In the genomic region with DNA sequence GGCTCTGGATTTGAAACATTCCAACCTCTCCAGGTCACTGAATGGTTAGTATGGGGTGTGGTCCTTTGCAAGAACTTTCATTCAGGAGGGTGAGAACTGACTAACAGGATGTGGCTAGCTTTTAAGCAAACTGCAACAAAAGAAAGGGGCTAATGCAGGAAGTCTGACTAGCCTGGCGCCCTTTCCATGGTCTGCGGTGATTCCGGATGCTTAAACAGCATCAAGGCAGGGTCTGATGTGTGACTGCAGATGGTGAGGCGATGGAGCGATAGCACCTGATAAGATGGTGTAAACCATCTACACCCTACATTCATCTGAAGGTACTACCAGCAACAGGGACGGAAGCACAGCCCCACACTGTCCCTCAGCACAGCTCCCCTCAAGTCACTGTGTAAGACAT, we compare ENCODE assay signal across 26 mouse cellular contexts. TPM values are rescaled to one million over a fixed set of nuclear protein-coding genes. Genes with fewer than 3 reads are reported as not detected.
DNase-seq lines count a peak whose midpoint lies in the region; ATAC-seq and TF ChIP-seq lines count a peak whose summit lies in the region.
"Had no signal": no experiment of that assay in that cellular context is flagged by ENCODE, and none has a peak within 500 bp of the region (broad histone marks: within the 10 kb centered on the region; RNA-seq: fewer than 3 reads in every experiment).

No protein-coding gene starts in this region.

- H3K4me3 ChIP-seq in thymus, adult 2 months (ENCODE audit: control insufficient read depth, insufficient read depth, low read length): no peak overlapping the region
- no peak overlapping the region for H3K4me3 ChIP-seq in ES-Bruce4 (ENCODE audit: low read depth, low read length)
- H3K4me3 ChIP-seq in hindbrain, postnatal 0 days (ENCODE audit: low read length): no peak overlapping the region
- H3K4me3 ChIP-seq: heart, embryonic 10.5 days; hindbrain, embryonic 10.5 days; lung, embryonic 15.5 days; midbrain, embryonic 12.5 days; neural tube, embryonic 15.5 days had no signal

- peak; percentile 51 for DNase-seq in thymus, postnatal 0 days (ENCODE audit: low spot score)
- DNase-seq in thymus, adult 2 months: no peak
- peak; percentile 10 for DNase-seq in thymus, postnatal 25 days
- no peak for DNase-seq in ovary, postnatal 10 days (ENCODE audit: low spot score)
- no peak for DNase-seq in hindbrain, postnatal 0 days (ENCODE audit: low spot score)
- DNase-seq: adrenal gland, postnatal 36 days; cerebellum, adult 11-12 months; cerebellum, postnatal 36 days; kidney, adult 8-10 months had no signal

- 18% methylated on average over 6 of the region's 6 CpGs for WGBS in thymus, adult 2 months
- 93% methylated on average over 6 of the region's 6 CpGs for WGBS in hindbrain, postnatal 0 days

- no peak overlapping the region for H3K27ac ChIP-seq in thymus, adult 2 months (ENCODE audit: control insufficient read depth, insufficient read depth, low read length)
- peak overlapping the region; percentile 85 for H3K27ac ChIP-seq in ES-Bruce4 (ENCODE audit: insufficient read depth, low read length)
- H3K27ac ChIP-seq in hindbrain, postnatal 0 days: no peak overlapping the region
- H3K27ac ChIP-seq: heart, embryonic 10.5 days; hindbrain, embryonic 10.5 days; liver, embryonic 14.5 days; lung, embryonic 15.5 days; macrophage; midbrain, embryonic 12.5 days; neural tube, embryonic 15.5 days; stomach, postnatal 0 days had no signal

- TF ChIP-seq CTCF in thymus, adult 2 months (IDR thresholded peaks at IDR 0.05; ENCODE audit: borderline replicate concordance, control insufficient read depth, extremely low read depth, insufficient read depth, low read length, poor library complexity): no peak
- TF ChIP-seq CTCF in ES-Bruce4 (IDR thresholded peaks at IDR 0.05; ENCODE audit: low read depth, low read length): no peak
- no peak for TF ChIP-seq CTCF in hindbrain, postnatal 0 days (IDR thresholded peaks at IDR 0.05; ENCODE audit: low read depth)

- peaks cover 2% of the 10 kb centered on the region; the same call in 1 of the 2 replicates for H3K27me3 ChIP-seq in thymus, adult 2 months (ENCODE audit: control insufficient read depth, insufficient read depth, low read length)
- H3K27me3 ChIP-seq in ES-Bruce4 (ENCODE audit: control insufficient read depth, insufficient read depth, low read length, poor library complexity, severe bottlenecking): no peaks in the 10 kb centered on the region
- no peaks in the 10 kb centered on the region for H3K27me3 ChIP-seq in hindbrain, postnatal 0 days (ENCODE audit: insufficient read depth, low read length)
- H3K27me3 ChIP-seq: lung, embryonic 15.5 days had no signal

- peak; percentile 83 for TF ChIP-seq EP300 in ES-Bruce4 (IDR thresholded peaks at IDR 0.05; ENCODE audit: insufficient read depth, low read depth, low read length)

- peak; percentile 83 for ATAC-seq in activated CD4-positive, CD25-positive, alpha-beta regulatory T cell, adult 4 months
- ATAC-seq in erythroblast, adult 5-6 weeks (replicated peaks; ENCODE audit: low FRiP score, poor library complexity, severe bottlenecking): no peak
- ATAC-seq in hindbrain, postnatal 0 days: no peak

- peaks cover 3% of the 10 kb centered on the region; the same call in 1 of the 2 replicates for H3K4me1 ChIP-seq in thymus, adult 2 months (replicated peaks; ENCODE audit: control insufficient read depth, insufficient read depth, low read length)
- H3K4me1 ChIP-seq in ES-Bruce4 (ENCODE audit: control insufficient read depth, insufficient read depth, low read length): peaks cover 11% of the 10 kb centered on the region
- H3K4me1 ChIP-seq in hindbrain, postnatal 0 days (ENCODE audit: insufficient read depth, low read length): peaks cover 7% of the 10 kb centered on the region; the same call in 1 of the 2 replicates
- H3K4me1 ChIP-seq: lung, embryonic 15.5 days had no signal

- no peak overlapping the region for H3K4me2 ChIP-seq in hindbrain, postnatal 0 days (ENCODE audit: low read depth, low read length)
- H3K4me2 ChIP-seq: lung, embryonic 15.5 days; midbrain, embryonic 12.5 days; neural tube, embryonic 15.5 days had no signal

- no peak overlapping the region for H3K9ac ChIP-seq in ES-Bruce4 (ENCODE audit: low read depth, poor library complexity, severe bottlenecking)
- H3K9ac ChIP-seq in hindbrain, postnatal 0 days (replicated peaks; ENCODE audit: low read length): no peak overlapping the region
- H3K9ac ChIP-seq: liver, embryonic 14.5 days; lung, embryonic 15.5 days; midbrain, embryonic 12.5 days; neural tube, embryonic 15.5 days had no signal

- TF ChIP-seq POLR2A in thymus, adult 2 months (IDR thresholded peaks at IDR 0.05; ENCODE audit: control insufficient read depth, extremely low read depth, insufficient read depth, low read length, poor library complexity): no peak
- TF ChIP-seq POLR2A in ES-Bruce4 (IDR thresholded peaks at IDR 0.05; ENCODE audit: insufficient read depth, low read length): no peak

- H3K36me3 ChIP-seq in thymus, adult 2 months (ENCODE audit: control insufficient read depth, insufficient read depth, low read length): no peaks in the 10 kb centered on the region
- H3K36me3 ChIP-seq in ES-Bruce4 (ENCODE audit: control insufficient read depth, insufficient read depth, low read length, poor library complexity, severe bottlenecking): no peaks in the 10 kb centered on the region
- H3K36me3 ChIP-seq in hindbrain, postnatal 0 days (ENCODE audit: insufficient read depth, low read length): no peaks in the 10 kb centered on the region
- H3K36me3 ChIP-seq: heart, embryonic 10.5 days; hindbrain, embryonic 10.5 days; lung, embryonic 15.5 days; midbrain, embryonic 12.5 days; neural tube, embryonic 15.5 days had no signal

- no peaks in the 10 kb centered on the region for H3K9me3 ChIP-seq in ES-Bruce4 (replicated peaks; ENCODE audit: control insufficient read depth, insufficient read depth, low read length, poor library complexity, severe bottlenecking)
- no peaks in the 10 kb centered on the region for H3K9me3 ChIP-seq in hindbrain, postnatal 0 days (ENCODE audit: low read length)
- H3K9me3 ChIP-seq: heart, embryonic 10.5 days; hindbrain, embryonic 10.5 days; lung, embryonic 15.5 days; midbrain, embryonic 12.5 days; neural tube, embryonic 15.5 days had no signal

RNA-seq across cellular contexts. Expression of a gene that starts 29.2 kb away (rescaled TPM):
- not detected in 2 replicates for polyA plus RNA-seq in thymus, postnatal 0 days (2015; fragmentation: Nextera tagmentation; extraction: Ambion mirVana)
- not detected in 2 replicates for polyA plus RNA-seq in thymus, adult 2 months (2012; rRNA removed)
- not detected in 2 replicates for polyA plus RNA-seq in ES-Bruce4 (2011; ENCODE audit: insufficient read depth, insufficient read length, low read depth, missing spikeins)
- not detected for polyA plus RNA-seq in activated CD4-positive, CD25-positive, alpha-beta regulatory T cell, adult 4 months (2017; shearing (Covaris generic))
- total RNA-seq in erythroblast, adult 5-6 weeks (2015; ENCODE audit: low replicate concordance): not detected in 2 replicates
- not detected in 2 replicates for total RNA-seq in erythroblast, adult 5-6 weeks (2017; ENCODE audit: low replicate concordance)
- total RNA-seq in hindbrain, postnatal 0 days (2014; rRNA removed): 5.7 and 6.1 TPM in 2 replicates
- 1.9 TPM in 2 replicates for polyA plus RNA-seq in hindbrain, postnatal 0 days (2015; fragmentation: Nextera tagmentation; extraction: Ambion mirVana)
- total RNA-seq: adrenal gland, postnatal 36 days; CH12.LX; gastrocnemius, adult 18-20 months had no signal
- polyA plus RNA-seq: gonadal fat pad, adult 2 months; heart, embryonic 10.5 days; heart, postnatal 0 days; large intestine, adult 2 months; limb, embryonic 14.5 days; liver, embryonic 14.5 days; lung, embryonic 15.5 days; macrophage; stomach, postnatal 0 days had no signal

Comparison
In these comparisons a context has a peak if more than half of its experiments do, and no peak if none do; other contexts are left out.
1. DNase-seq: peak in thymus, postnatal 0 days (single experiment) and thymus, postnatal 25 days (single experiment); none in thymus, adult 2 months (single experiment), ovary, postnatal 10 days (single experiment) and hindbrain, postnatal 0 days (single experiment).